Mouse (Mus musculus): ENCODE measurements around the gene Tmprss9.

- TF ChIP-seq CTCF (conservative IDR thresholded peaks at IDR 0.05; ENCODE audit: low read length) (no peak), POU5F1 (IDR thresholded peaks at IDR 0.05; ENCODE audit: borderline replicate concordance, low read length) (no peak)
Observed at GRCm38 (mm10) chr10:80827870-80828420, 43.7 kb upstream of the Tmprss9 start.
